Mouse (Mus musculus): Measurements from ENCODE around the gene Uggt1. TPM values are rescaled to one million over a fixed set of nuclear protein-coding genes. Genes with fewer than 3 reads are reported as not detected.
A peak's percentile ranks its signal among the peaks of the same experiment; 100 is the strongest.

Gene Uggt1
- total and polyA plus RNA-seq, 2 experiments from 2014 or later, result 16.0 to 26.7 TPM

- H3K27ac ChIP-seq (ENCODE audit: low read depth), result no peak overlapping the region
- H3K9me3 ChIP-seq (replicated peaks; ENCODE audit: control insufficient read depth, low read length), result no peaks in the 10 kb centered on the region
- ATAC-seq (ENCODE audit: insufficient read depth, low read depth), result no peak
- no peaks in the 10 kb centered on the region for H3K4me1 ChIP-seq (ENCODE audit: control insufficient read depth, insufficient read depth)
- no peak overlapping the region for H3K4me3 ChIP-seq (ENCODE audit: low read depth, low read length)
- DNase-seq (ENCODE audit: low spot score), result no peak
- H3K27me3 ChIP-seq (ENCODE audit: control insufficient read depth, insufficient read depth, low read length), result no peaks in the 10 kb centered on the region
- H3K9ac ChIP-seq (replicated peaks; ENCODE audit: low read depth, low read length), result no peak overlapping the region
- peaks cover 48% of the 10 kb centered on the region for H3K36me3 ChIP-seq (replicated peaks; ENCODE audit: control insufficient read depth, insufficient read depth, low read length)
- H3K4me2 ChIP-seq (ENCODE audit: low read depth, low read length), result no peak overlapping the region
- 72% methylated on average over 9 of the region's 9 CpGs for WGBS
- TF ChIP-seq EP300 (IDR thresholded peaks at IDR 0.05; ENCODE audit: low read depth), result no peak
- TF ChIP-seq CTCF (IDR thresholded peaks at IDR 0.05; ENCODE audit: low read depth), result no peak
These were observed 16.1 kb downstream of the Uggt1 start for GRCm38 (mm10) chr1:36228461-36228860.

- H3K27me3 ChIP-seq (ENCODE audit: control insufficient read depth, insufficient read depth, low read length), result no peaks in the 10 kb centered on the region
- ATAC-seq (ENCODE audit: insufficient read depth, low read depth) (no peak), DNase-seq (ENCODE audit: low spot score) (peak; percentile 13)
- H3K27ac ChIP-seq (ENCODE audit: low read depth), result no peak overlapping the region
- WGBS, result 86% methylated on average over 3 of the region's 3 CpGs
- no peaks in the 10 kb centered on the region for H3K9me3 ChIP-seq (replicated peaks; ENCODE audit: control insufficient read depth, low read length)
- peak; percentile 34 for TF ChIP-seq CTCF (IDR thresholded peaks at IDR 0.05; ENCODE audit: low read depth)
- no peak for TF ChIP-seq EP300 (IDR thresholded peaks at IDR 0.05; ENCODE audit: low read depth)
- no peaks in the 10 kb centered on the region for H3K4me1 ChIP-seq (ENCODE audit: control insufficient read depth, insufficient read depth)
- H3K4me3 ChIP-seq (ENCODE audit: low read depth, low read length), result no peak overlapping the region
- H3K9ac ChIP-seq (replicated peaks; ENCODE audit: low read depth, low read length), result no peak overlapping the region
- peaks cover 47% of the 10 kb centered on the region for H3K36me3 ChIP-seq (replicated peaks; ENCODE audit: control insufficient read depth, insufficient read depth, low read length)
- no peak overlapping the region for H3K4me2 ChIP-seq (ENCODE audit: low read depth, low read length)
These were observed 19.9 kb downstream of the Uggt1 start for GRCm38 (mm10) chr1:36224648-36225047.

- H3K9ac ChIP-seq (replicated peaks; ENCODE audit: low read depth, low read length), result no peak overlapping the region
- no peaks in the 10 kb centered on the region for H3K9me3 ChIP-seq (replicated peaks; ENCODE audit: control insufficient read depth, low read length)
- H3K4me3 ChIP-seq (ENCODE audit: low read depth, low read length), result no peak overlapping the region
- H3K27me3 ChIP-seq (ENCODE audit: control insufficient read depth, insufficient read depth, low read length), result no peaks in the 10 kb centered on the region
- no peak overlapping the region for H3K4me2 ChIP-seq (ENCODE audit: low read depth, low read length)
- peaks cover 31% of the 10 kb centered on the region for H3K36me3 ChIP-seq (replicated peaks; ENCODE audit: control insufficient read depth, insufficient read depth, low read length)
- no peak overlapping the region for H3K27ac ChIP-seq (ENCODE audit: low read depth)
- H3K4me1 ChIP-seq (ENCODE audit: control insufficient read depth, insufficient read depth), result no peaks in the 10 kb centered on the region
- WGBS, result 80% methylated on average over 4 of the region's 4 CpGs
- DNase-seq (ENCODE audit: low spot score) (no peak), ATAC-seq (ENCODE audit: insufficient read depth, low read depth) (no peak)
- no peak for TF ChIP-seq CTCF (IDR thresholded peaks at IDR 0.05; ENCODE audit: low read depth)
- TF ChIP-seq EP300 (IDR thresholded peaks at IDR 0.05; ENCODE audit: low read depth), result no peak
These were observed 30.2 kb downstream of the Uggt1 start for GRCm38 (mm10) chr1:36214324-36214723.

GRCm38 (mm10) chr1:36201739-36202138 is 42.8 kb downstream of the Uggt1 start:
- H3K36me3 ChIP-seq (replicated peaks; ENCODE audit: control insufficient read depth, insufficient read depth, low read length), result peaks cover 53% of the 10 kb centered on the region
- ATAC-seq (ENCODE audit: insufficient read depth, low read depth), result no peak

GRCm38 (mm10) chr1:36194482-36194881 is 50.0 kb downstream of the Uggt1 start:
- DNase-seq (ENCODE audit: low spot score) (no peak), ATAC-seq (ENCODE audit: insufficient read depth, low read depth) (no peak)
- 95% methylated on average over 3 of the region's 3 CpGs for WGBS
- H3K9ac ChIP-seq (replicated peaks; ENCODE audit: low read depth, low read length), result no peak overlapping the region
- no peaks in the 10 kb centered on the region for H3K9me3 ChIP-seq (replicated peaks; ENCODE audit: control insufficient read depth, low read length)
- H3K27me3 ChIP-seq (ENCODE audit: control insufficient read depth, insufficient read depth, low read length), result no peaks in the 10 kb centered on the region
- TF ChIP-seq EP300 (IDR thresholded peaks at IDR 0.05; ENCODE audit: low read depth) (no peak), CTCF (IDR thresholded peaks at IDR 0.05; ENCODE audit: low read depth) (no peak)
- no peaks in the 10 kb centered on the region for H3K4me1 ChIP-seq (ENCODE audit: control insufficient read depth, insufficient read depth)
- no peak overlapping the region for H3K27ac ChIP-seq (ENCODE audit: low read depth)
- peaks cover 75% of the 10 kb centered on the region for H3K36me3 ChIP-seq (replicated peaks; ENCODE audit: control insufficient read depth, insufficient read depth, low read length)
- no peak overlapping the region for H3K4me2 ChIP-seq (ENCODE audit: low read depth, low read length)
- no peak overlapping the region for H3K4me3 ChIP-seq (ENCODE audit: low read depth, low read length)

More at GRCm38 (mm10) chr1:36201739-36202138, 42.8 kb downstream of the Uggt1 start:
- H3K9me3 ChIP-seq (replicated peaks; ENCODE audit: control insufficient read depth, low read length), result no peaks in the 10 kb centered on the region
- 89% methylated on average over 12 of the region's 12 CpGs for WGBS
- H3K4me3 ChIP-seq (ENCODE audit: low read depth, low read length), result no peak overlapping the region
- H3K4me2 ChIP-seq (ENCODE audit: low read depth, low read length), result no peak overlapping the region
- H3K27me3 ChIP-seq (ENCODE audit: control insufficient read depth, insufficient read depth, low read length), result no peaks in the 10 kb centered on the region
- no peak for DNase-seq (ENCODE audit: low spot score)
- H3K27ac ChIP-seq (ENCODE audit: low read depth), result no peak overlapping the region
- H3K4me1 ChIP-seq (ENCODE audit: control insufficient read depth, insufficient read depth), result no peaks in the 10 kb centered on the region
- H3K9ac ChIP-seq (replicated peaks; ENCODE audit: low read depth, low read length), result no peak overlapping the region
- TF ChIP-seq EP300 (IDR thresholded peaks at IDR 0.05; ENCODE audit: low read depth), result no peak
- TF ChIP-seq CTCF (IDR thresholded peaks at IDR 0.05; ENCODE audit: low read depth), result no peak

GRCm38 (mm10) chr1:36191966-36192365 is 52.6 kb downstream of the Uggt1 start:
- WGBS, result 30% methylated on average over 11 of the region's 11 CpGs
- Histone ChIP-seq H3K27ac (ENCODE audit: low read depth) (no peak overlapping the region), H3K4me3 (ENCODE audit: low read depth, low read length) (no peak overlapping the region), H3K4me1 (ENCODE audit: control insufficient read depth, insufficient read depth) (no peaks in the 10 kb centered on the region), H3K4me2 (ENCODE audit: low read depth, low read length) (no peak overlapping the region), H3K27me3 (ENCODE audit: control insufficient read depth, insufficient read depth, low read length) (no peaks in the 10 kb centered on the region), H3K9ac (replicated peaks; ENCODE audit: low read depth, low read length) (no peak overlapping the region), H3K9me3 (replicated peaks; ENCODE audit: control insufficient read depth, low read length) (no peaks in the 10 kb centered on the region), H3K36me3 (replicated peaks; ENCODE audit: control insufficient read depth, insufficient read depth, low read length) (peaks cover 81% of the 10 kb centered on the region)
- TF ChIP-seq EP300 (IDR thresholded peaks at IDR 0.05; ENCODE audit: low read depth) (no peak), CTCF (IDR thresholded peaks at IDR 0.05; ENCODE audit: low read depth) (no peak)
- DNase-seq (ENCODE audit: low spot score) (peak; percentile 47), ATAC-seq (ENCODE audit: insufficient read depth, low read depth) (peak; percentile 78)

All from heart, postnatal 0 days (tissue).